Mouse (Mus musculus): ENCODE data around the gene Pde4c.

- no peak for TF ChIP-seq HCFC1 (IDR thresholded peaks at IDR 0.05; ENCODE audit: borderline replicate concordance, insufficient read depth, low read length)
- no peak for TF ChIP-seq ZC3H11A (IDR thresholded peaks at IDR 0.05; ENCODE audit: borderline replicate concordance, low read depth, low read length)
- no peak for TF ChIP-seq ZNF384 (IDR thresholded peaks at IDR 0.05; ENCODE audit: low read depth, low read length)
Observed at GRCm38 (mm10) chr8:70696019-70696885, 27.3 kb upstream of the Pde4c start.

Data from ES-E14 (cell line).